Mouse (Mus musculus) mouse embryonic stem cell (cell line): ENCODE measurements at regions not wholly inside any gene's neighbourhood (a gene's known extent, or its start where the extent isn't known, plus 50 kb on each side); places are given as distances from the start of the nearest gene placed in this dataset.
"Not testable (repeated sequence)": the region's sequence is repeated elsewhere in the genome, so short reads cannot be mapped to it uniquely, and the experiment has no call there.

Source experiments
- in situ Hi-C, 2 experiments: fragments of 300-500 bp; cut with MboI; formaldehyde crosslinking; loops; 1 replicate in 1 of 2; 3 replicates in 1 of 2; pipeline ENCODE4 v1.14.3; 2019 to 2020; ENCODE audit warnings: low sequenced_read_pairs in 2 of 2, low pct_unique_long_range_greater_than_20kb in 1 of 2, mixed read lengths in 1 of 2; ENCODE audit not compliant: unreplicated experiment in 1 of 2

GRCm38 (mm10) chr3:21564211-21564781, 512.2 kb upstream of the Tbl1xr1 start:
- in situ Hi-C loops = no loop called here

- in situ Hi-C loops = no loop called here
Observed at GRCm38 (mm10) chr3:21564847-21565485, 511.5 kb upstream of the Tbl1xr1 start.

- in situ Hi-C loops = no loop called here
Observed at GRCm38 (mm10) chr3:21569721-21570120, 506.7 kb upstream of the Tbl1xr1 start.

GRCm38 (mm10) chr3:21578635-21579034, 497.8 kb upstream of the Tbl1xr1 start:
- in situ Hi-C loops = no loop called here

GRCm38 (mm10) chr3:21582122-21582521, 494.3 kb upstream of the Tbl1xr1 start:
- in situ Hi-C loops = no loop called here

GRCm38 (mm10) chr3:21585767-21586166, 490.7 kb upstream of the Tbl1xr1 start:
- in situ Hi-C loops = no loop called here

- in situ Hi-C loops = no loop called here
Observed at GRCm38 (mm10) chr3:21606846-21607245, 469.6 kb upstream of the Tbl1xr1 start.

GRCm38 (mm10) chr3:21610231-21610630, 466.2 kb upstream of the Tbl1xr1 start:
- in situ Hi-C loops = no loop called here

- in situ Hi-C loops = no loop called here
Observed at GRCm38 (mm10) chr3:21621745-21622144, 454.7 kb upstream of the Tbl1xr1 start.

- in situ Hi-C loops = no loop called here
Observed at GRCm38 (mm10) chr3:21625039-21625438, 451.4 kb upstream of the Tbl1xr1 start.

GRCm38 (mm10) chr3:21626029-21626428, 450.4 kb upstream of the Tbl1xr1 start:
- in situ Hi-C loops = no loop called here

- in situ Hi-C loops = not testable (repeated sequence)
Observed at GRCm38 (mm10) chr3:21627048-21627447, 449.4 kb upstream of the Tbl1xr1 start.

- in situ Hi-C loops = no loop called here
Observed at GRCm38 (mm10) chr3:21633600-21634221, 442.7 kb upstream of the Tbl1xr1 start.

GRCm38 (mm10) chr3:21634675-21635204, 441.7 kb upstream of the Tbl1xr1 start:
- in situ Hi-C loops = no loop called here

- in situ Hi-C loops = no loop called here
Observed at GRCm38 (mm10) chr3:21638886-21639285, 437.6 kb upstream of the Tbl1xr1 start.

- in situ Hi-C loops = no loop called here
Observed at GRCm38 (mm10) chr3:21639576-21639975, 436.9 kb upstream of the Tbl1xr1 start.

- in situ Hi-C loops = no loop called here
Observed at GRCm38 (mm10) chr3:21644086-21644485, 432.4 kb upstream of the Tbl1xr1 start.

GRCm38 (mm10) chr3:21645268-21645667, 431.2 kb upstream of the Tbl1xr1 start:
- in situ Hi-C loops = no loop called here

GRCm38 (mm10) chr3:21649885-21650469, 426.5 kb upstream of the Tbl1xr1 start:
- in situ Hi-C loops = no loop called here
